Mouse (Mus musculus): Measurements from ENCODE around the gene Gm28305. TPM values are rescaled to one million over a fixed set of nuclear protein-coding genes. Genes with fewer than 3 reads are reported as not detected.

Gene Gm28305
- polyA plus RNA-seq, 1 experiment from 2014 or later, result not detected

GRCm38 (mm10) chr9:104070863-104071604, 30.6 kb downstream of the Gm28305 start:
- no peak overlapping the region for H3K4me2 ChIP-seq
- H3K9me3 ChIP-seq (replicated peaks), result no peaks in the 10 kb centered on the region
- H3K27me3 ChIP-seq, result no peaks in the 10 kb centered on the region
- WGBS, result 68% methylated on average over 8 of the region's 8 CpGs
- H3K27ac ChIP-seq, result no peak overlapping the region
- no peak overlapping the region for H3K9ac ChIP-seq
- no peaks in the 10 kb centered on the region for H3K4me1 ChIP-seq (replicated peaks)
- ATAC-seq (replicated peaks; ENCODE audit: insufficient number of reproducible peaks, insufficient read depth, low FRiP score, low read depth), result no peak
- H3K36me3 ChIP-seq, result no peaks in the 10 kb centered on the region
- no peak overlapping the region for H3K4me3 ChIP-seq

- Histone ChIP-seq H3K4me2 (no peak overlapping the region), H3K27ac (no peak overlapping the region), H3K9me3 (replicated peaks) (no peaks in the 10 kb centered on the region), H3K9ac (no peak overlapping the region), H3K27me3 (no peaks in the 10 kb centered on the region), H3K4me3 (no peak overlapping the region), H3K36me3 (no peaks in the 10 kb centered on the region), H3K4me1 (replicated peaks) (no peaks in the 10 kb centered on the region)
- 59% methylated on average over 2 of the region's 2 CpGs for WGBS
- ATAC-seq (replicated peaks; ENCODE audit: insufficient number of reproducible peaks, insufficient read depth, low FRiP score, low read depth), result no peak
Observed at GRCm38 (mm10) chr9:104075808-104076207, 35.3 kb downstream of the Gm28305 start.

- no peak overlapping the region for H3K9ac ChIP-seq
- H3K4me2 ChIP-seq, result no peak overlapping the region
- 100% methylated on average over 1 of the region's 1 CpGs for WGBS
- H3K27ac ChIP-seq, result no peak overlapping the region
- ATAC-seq (replicated peaks; ENCODE audit: insufficient number of reproducible peaks, insufficient read depth, low FRiP score, low read depth), result no peak
- H3K4me1 ChIP-seq (replicated peaks), result no peaks in the 10 kb centered on the region
- H3K36me3 ChIP-seq, result peaks cover 10% of the 10 kb centered on the region; the same call in 1 of the 2 replicates
- no peaks in the 10 kb centered on the region for H3K27me3 ChIP-seq
- H3K4me3 ChIP-seq, result no peak overlapping the region
- no peaks in the 10 kb centered on the region for H3K9me3 ChIP-seq (replicated peaks)
Observed at GRCm38 (mm10) chr9:104078780-104079179, 38.3 kb downstream of the Gm28305 start.

GRCm38 (mm10) chr9:104079379-104079778, 38.9 kb downstream of the Gm28305 start:
- peaks cover 14% of the 10 kb centered on the region for H3K36me3 ChIP-seq
- ATAC-seq (replicated peaks; ENCODE audit: insufficient number of reproducible peaks, insufficient read depth, low FRiP score, low read depth), result no peak
- no peaks in the 10 kb centered on the region for H3K4me1 ChIP-seq (replicated peaks)
- H3K4me2 ChIP-seq, result no peak overlapping the region
- H3K27ac ChIP-seq, result no peak overlapping the region
- H3K9me3 ChIP-seq (replicated peaks), result no peaks in the 10 kb centered on the region
- H3K4me3 ChIP-seq, result no peak overlapping the region
- no peaks in the 10 kb centered on the region for H3K27me3 ChIP-seq
- WGBS, result 53% methylated on average over 5 of the region's 5 CpGs
- H3K9ac ChIP-seq, result no peak overlapping the region

- Histone ChIP-seq H3K9me3 (replicated peaks) (no peaks in the 10 kb centered on the region), H3K9ac (no peak overlapping the region), H3K4me1 (replicated peaks) (no peaks in the 10 kb centered on the region), H3K36me3 (peaks cover 17% of the 10 kb centered on the region), H3K4me3 (no peak overlapping the region), H3K27me3 (no peaks in the 10 kb centered on the region), H3K27ac (no peak overlapping the region), H3K4me2 (no peak overlapping the region)
- ATAC-seq (replicated peaks; ENCODE audit: insufficient number of reproducible peaks, insufficient read depth, low FRiP score, low read depth), result no peak
- WGBS, result 70% methylated on average over 3 of the region's 3 CpGs
Observed at GRCm38 (mm10) chr9:104080038-104080437, 39.6 kb downstream of the Gm28305 start.

GRCm38 (mm10) chr9:104085730-104086429, 45.4 kb downstream of the Gm28305 start:
- H3K36me3 ChIP-seq, result peaks cover 17% of the 10 kb centered on the region

GRCm38 (mm10) chr9:104088555-104088954, 48.1 kb downstream of the Gm28305 start:
- H3K27ac ChIP-seq, result peak overlapping the region; percentile 76
- WGBS, result 64% methylated on average over 8 of the region's 8 CpGs
- ATAC-seq (replicated peaks; ENCODE audit: insufficient number of reproducible peaks, insufficient read depth, low FRiP score, low read depth), result no peak
- 0 out of 2 replicates have a peak, but pooled peaks cover 2% of the 10 kb centered on the region for H3K4me1 ChIP-seq (replicated peaks)
- no peaks in the 10 kb centered on the region for H3K27me3 ChIP-seq
- H3K36me3 ChIP-seq, result peaks cover 7% of the 10 kb centered on the region
- H3K4me2 ChIP-seq, result no peak overlapping the region
- no peak overlapping the region for H3K4me3 ChIP-seq
- H3K9ac ChIP-seq, result no peak overlapping the region
- no peaks in the 10 kb centered on the region for H3K9me3 ChIP-seq (replicated peaks)

More at GRCm38 (mm10) chr9:104085730-104086429, 45.4 kb downstream of the Gm28305 start:
- Histone ChIP-seq H3K4me1 (replicated peaks) (0 out of 2 replicates have a peak, but pooled peaks cover 2% of the 10 kb centered on the region), H3K27me3 (no peaks in the 10 kb centered on the region), H3K9ac (no peak overlapping the region), H3K9me3 (replicated peaks) (no peaks in the 10 kb centered on the region), H3K4me3 (no peak overlapping the region), H3K27ac (no peak overlapping the region), H3K4me2 (no peak overlapping the region)
- no peak for ATAC-seq (replicated peaks; ENCODE audit: insufficient number of reproducible peaks, insufficient read depth, low FRiP score, low read depth)
- 64% methylated on average over 4 of the region's 4 CpGs for WGBS

- 0 out of 2 replicates have a peak, but pooled peaks cover 2% of the 10 kb centered on the region for H3K4me1 ChIP-seq (replicated peaks)
- no peak overlapping the region for H3K27ac ChIP-seq
- 91% methylated on average over 5 of the region's 5 CpGs for WGBS
- H3K27me3 ChIP-seq, result no peaks in the 10 kb centered on the region
- no peak for ATAC-seq (replicated peaks; ENCODE audit: insufficient number of reproducible peaks, insufficient read depth, low FRiP score, low read depth)
- H3K36me3 ChIP-seq, result no peaks in the 10 kb centered on the region
- no peak overlapping the region for H3K9ac ChIP-seq
- H3K4me3 ChIP-seq, result no peak overlapping the region
- H3K9me3 ChIP-seq (replicated peaks), result no peaks in the 10 kb centered on the region
- H3K4me2 ChIP-seq, result no peak overlapping the region
Observed at GRCm38 (mm10) chr9:104092945-104093344, 52.5 kb downstream of the Gm28305 start.

GRCm38 (mm10) chr9:104098256-104098655, 57.8 kb downstream of the Gm28305 start:
- 62% methylated on average over 5 of the region's 5 CpGs for WGBS
- Histone ChIP-seq H3K27ac (no peak overlapping the region), H3K9me3 (replicated peaks) (no peaks in the 10 kb centered on the region), H3K9ac (no peak overlapping the region), H3K4me2 (no peak overlapping the region), H3K4me3 (no peak overlapping the region), H3K4me1 (replicated peaks) (peaks cover 6% of the 10 kb centered on the region), H3K36me3 (no peaks in the 10 kb centered on the region), H3K27me3 (no peaks in the 10 kb centered on the region)
- ATAC-seq (replicated peaks; ENCODE audit: insufficient number of reproducible peaks, insufficient read depth, low FRiP score, low read depth), result no peak

- Histone ChIP-seq H3K27me3 (no peaks in the 10 kb centered on the region), H3K9me3 (replicated peaks) (no peaks in the 10 kb centered on the region), H3K4me1 (replicated peaks) (peaks cover 6% of the 10 kb centered on the region), H3K9ac (no peak overlapping the region), H3K4me3 (no peak overlapping the region), H3K36me3 (no peaks in the 10 kb centered on the region), H3K27ac (no peak overlapping the region), H3K4me2 (no peak overlapping the region)
- ATAC-seq (replicated peaks; ENCODE audit: insufficient number of reproducible peaks, insufficient read depth, low FRiP score, low read depth), result no peak
- 84% methylated on average over 11 of the region's 11 CpGs for WGBS
Observed at GRCm38 (mm10) chr9:104099060-104099459, 58.6 kb downstream of the Gm28305 start.

- H3K4me1 ChIP-seq (replicated peaks), result peaks cover 6% of the 10 kb centered on the region
- no peak for ATAC-seq (replicated peaks; ENCODE audit: insufficient number of reproducible peaks, insufficient read depth, low FRiP score, low read depth)
- no peaks in the 10 kb centered on the region for H3K9me3 ChIP-seq (replicated peaks)
- H3K36me3 ChIP-seq, result no peaks in the 10 kb centered on the region
- 57% methylated on average over 7 of the region's 7 CpGs for WGBS
- H3K27me3 ChIP-seq, result no peaks in the 10 kb centered on the region
- 0 out of 2 replicates have a peak overlapping the region, but pooled peaks have one; percentile 6 for H3K4me3 ChIP-seq
- peak overlapping the region; percentile 19; the same call in 1 of the 2 replicates for H3K27ac ChIP-seq
- no peak overlapping the region for H3K9ac ChIP-seq
- H3K4me2 ChIP-seq, result peak overlapping the region; percentile 15; the same call in 1 of the 2 replicates
Observed at GRCm38 (mm10) chr9:104100822-104101221, 60.4 kb downstream of the Gm28305 start.

All from heart, embryonic 15.5 days (tissue).